Mouse (Mus musculus) G1E (cell line): ENCODE measurements around the gene Ube2b.

Source experiments
- CTCF ChIP-seq: IDR thresholded peaks from 2 replicates; pipeline ENCODE4 v1.5.1; 2012; ENCODE audit warnings: low read depth, low read length, inconsistent platforms, mixed read lengths
- TAL1 ChIP-seq: conservative IDR thresholded peaks from 2 replicates; pipeline ENCODE4 v1.6.1; 2012; ENCODE audit warnings: low read depth, low read length, inconsistent platforms, mixed read lengths

DNA sequence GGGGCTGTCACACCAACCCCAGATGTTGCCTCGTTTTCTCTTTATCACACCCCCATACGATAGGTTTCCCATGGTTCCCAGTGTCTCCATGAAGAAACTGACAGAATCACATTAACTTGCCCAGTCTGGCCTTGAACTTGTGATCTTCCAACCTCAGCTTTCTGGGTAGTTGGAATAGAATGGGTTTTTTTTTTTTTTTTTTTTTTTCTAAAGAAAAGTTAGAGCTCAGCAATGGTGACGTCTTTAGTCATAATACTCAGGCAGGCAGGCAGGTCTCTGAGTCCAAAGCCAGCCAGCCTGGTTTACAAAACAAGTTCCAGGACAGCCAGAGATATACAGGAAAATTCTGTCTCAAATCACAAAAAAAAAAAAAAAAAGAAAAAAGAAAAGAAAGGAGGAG lies 56.3 kb downstream of the Ube2b start:
- no peak for TF ChIP-seq TAL1
- no peak for TF ChIP-seq CTCF
